Comparison of ENCODE assay signal across 8 mouse cellular contexts in genomic region chr9:90113151-90113550, GRCm38 (mm10). TPM values are rescaled to one million over a fixed set of nuclear protein-coding genes. Genes with fewer than 3 reads are reported as not detected.
A peak's percentile ranks its signal among the peaks of the same experiment; 100 is the strongest.
DNase-seq lines count a peak whose midpoint lies in the region; ATAC-seq and TF ChIP-seq lines count a peak whose summit lies in the region.

No protein-coding gene starts in this region.

- peak overlapping the region; percentile 95 for H3K9ac ChIP-seq in heart, adult 2 months (ENCODE audit: low read depth, low read length)
- peak overlapping the region; percentile 94 for H3K9ac ChIP-seq in forebrain, embryonic 16.5 days (replicated peaks; ENCODE audit: low read depth, low read length)
- peak overlapping the region; percentile 91 for H3K9ac ChIP-seq in liver, embryonic 15.5 days
- H3K9ac ChIP-seq in stomach, postnatal 0 days (ENCODE audit: low read length): peak overlapping the region; percentile 96

- TF ChIP-seq CTCF in heart, adult 2 months (IDR thresholded peaks at IDR 0.05): no peak
- no peak for TF ChIP-seq CTCF in E14TG2a.4 (conservative IDR thresholded peaks at IDR 0.05; ENCODE audit: low read length)
- no peak for TF ChIP-seq CTCF in stomach, postnatal 0 days (IDR thresholded peaks at IDR 0.05; ENCODE audit: low read depth)

- peak overlapping the region; percentile 99 for H3K4me3 ChIP-seq in heart, adult 2 months
- peak overlapping the region; percentile 94 for H3K4me3 ChIP-seq in E14TG2a.4 (replicated peaks; ENCODE audit: low read length)
- H3K4me3 ChIP-seq in forebrain, embryonic 16.5 days (replicated peaks; ENCODE audit: low read length): peak overlapping the region; percentile 95
- H3K4me3 ChIP-seq in liver, embryonic 15.5 days (replicated peaks): peak overlapping the region; percentile 79
- peak overlapping the region; percentile 97 for H3K4me3 ChIP-seq in stomach, postnatal 0 days (ENCODE audit: low read depth, low read length)

- H3K27me3 ChIP-seq in heart, adult 2 months (ENCODE audit: control insufficient read depth, insufficient read depth, low read length): no peaks in the 10 kb centered on the region
- H3K27me3 ChIP-seq in E14TG2a.4 (ENCODE audit: insufficient read depth, low read length): no peaks in the 10 kb centered on the region
- no peaks in the 10 kb centered on the region for H3K27me3 ChIP-seq in forebrain, embryonic 16.5 days (replicated peaks; ENCODE audit: control insufficient read depth, insufficient read depth, low read length)
- no peaks in the 10 kb centered on the region for H3K27me3 ChIP-seq in liver, embryonic 15.5 days
- no peaks in the 10 kb centered on the region for H3K27me3 ChIP-seq in stomach, postnatal 0 days (ENCODE audit: control insufficient read depth, insufficient read depth, low read length)

- peaks cover 9% of the 10 kb centered on the region for H3K79me2 ChIP-seq in heart, adult 2 months (replicated peaks; ENCODE audit: control insufficient read depth, insufficient read depth, low read length)

- H3K27ac ChIP-seq in heart, adult 2 months: peak overlapping the region; percentile 97
- peak overlapping the region; percentile 99 for H3K27ac ChIP-seq in forebrain, embryonic 16.5 days (ENCODE audit: low read length)
- peak overlapping the region; percentile 97 for H3K27ac ChIP-seq in liver, embryonic 15.5 days (replicated peaks)
- H3K27ac ChIP-seq in stomach, postnatal 0 days (replicated peaks): peak overlapping the region; percentile 100

- DNase-seq in heart, adult 2 months: no peak
- no peak for DNase-seq in heart, postnatal 4 days
- peak; percentile 34 for DNase-seq in stomach, postnatal 0 days (ENCODE audit: low spot score)
- DNase-seq in retina, embryonic 14.5 days (ENCODE audit: low spot score): no peak
- no peak for DNase-seq in spleen, postnatal 4 days (ENCODE audit: low spot score in 2 of 2)

- H3K36me3 ChIP-seq in heart, adult 2 months (ENCODE audit: control insufficient read depth, insufficient read depth, low read length): peaks cover 30% of the 10 kb centered on the region
- H3K36me3 ChIP-seq in E14TG2a.4 (ENCODE audit: insufficient read depth, low read length): peaks cover 21% of the 10 kb centered on the region
- peaks cover 3% of the 10 kb centered on the region; the same call in 1 of the 2 replicates for H3K36me3 ChIP-seq in forebrain, embryonic 16.5 days (ENCODE audit: control insufficient read depth, insufficient read depth)
- H3K36me3 ChIP-seq in liver, embryonic 15.5 days (replicated peaks): peaks cover 16% of the 10 kb centered on the region
- 0 out of 2 replicates have a peak, but pooled peaks cover 5% of the 10 kb centered on the region for H3K36me3 ChIP-seq in stomach, postnatal 0 days (ENCODE audit: control insufficient read depth, insufficient read depth, low read length)

- ATAC-seq in forebrain, embryonic 16.5 days: no peak
- ATAC-seq in liver, embryonic 15.5 days (ENCODE audit: insufficient read depth): 0 out of 2 replicates have a peak, but pooled peaks have one; percentile 12
- ATAC-seq in stomach, postnatal 0 days (ENCODE audit: low FRiP score, low TSS enrichment): no peak

- WGBS in heart, adult 2 months: under 1% methylated on average over 13 of the region's 13 CpGs
- 3% methylated on average over 13 of the region's 13 CpGs for WGBS in forebrain, embryonic 16.5 days
- WGBS in liver, embryonic 15.5 days (ENCODE audit: insufficient replicate concordance): under 1% methylated on average over 13 of the region's 13 CpGs
- under 1% methylated on average over 13 of the region's 13 CpGs for WGBS in stomach, postnatal 0 days

- peak overlapping the region; percentile 76 for H3K4me2 ChIP-seq in forebrain, embryonic 16.5 days (ENCODE audit: low read length)
- H3K4me2 ChIP-seq in liver, embryonic 15.5 days: peak overlapping the region; percentile 75
- H3K4me2 ChIP-seq in stomach, postnatal 0 days (replicated peaks; ENCODE audit: low read depth): peak overlapping the region; percentile 52

- H3K4me1 ChIP-seq in heart, adult 2 months (ENCODE audit: control insufficient read depth, insufficient read depth, low read length): peaks cover 9% of the 10 kb centered on the region
- H3K4me1 ChIP-seq in E14TG2a.4 (replicated peaks; ENCODE audit: low read depth, low read length): peaks cover 61% of the 10 kb centered on the region
- H3K4me1 ChIP-seq in forebrain, embryonic 16.5 days (replicated peaks; ENCODE audit: control insufficient read depth, insufficient read depth, low read length): peaks cover 28% of the 10 kb centered on the region
- peaks cover 48% of the 10 kb centered on the region for H3K4me1 ChIP-seq in liver, embryonic 15.5 days (replicated peaks)
- H3K4me1 ChIP-seq in stomach, postnatal 0 days (replicated peaks; ENCODE audit: control insufficient read depth, insufficient read depth): peaks cover 3% of the 10 kb centered on the region; the same call in 1 of the 2 replicates

- no peak for TF ChIP-seq EP300 in heart, adult 2 months (IDR thresholded peaks at IDR 0.05; ENCODE audit: insufficient read depth, low read depth, low read length)
- no peak for TF ChIP-seq EP300 in stomach, postnatal 0 days (optimal IDR thresholded peaks at IDR 0.05)

- intact Hi-C loops in heart, adult 2 months (cut with DNase I): loop anchor here (1.0 to 5.0 kb wide), 4 partner anchors 13 to 159 kb away; partner anchors contain the start of genes Adamts7 and Tbc1d2b

- no peaks in the 10 kb centered on the region for H3K9me3 ChIP-seq in E14TG2a.4 (ENCODE audit: low read length)
- no peaks in the 10 kb centered on the region for H3K9me3 ChIP-seq in forebrain, embryonic 16.5 days (ENCODE audit: control insufficient read depth, low read length)
- no peaks in the 10 kb centered on the region for H3K9me3 ChIP-seq in liver, embryonic 15.5 days (replicated peaks)
- no peaks in the 10 kb centered on the region for H3K9me3 ChIP-seq in stomach, postnatal 0 days (ENCODE audit: control insufficient read depth, low read length)

- no peak for TF ChIP-seq POLR2A in heart, adult 2 months (IDR thresholded peaks at IDR 0.05; ENCODE audit: insufficient read depth, low read depth, low read length)

RNA-seq across cellular contexts. Expression of gene Morf4l1, which starts 1.4 kb away (rescaled TPM):
- 100 to 1,000 TPM; 213 to 276 TPM for total RNA-seq in heart, adult 2 months (2021)
- 119 and 283 TPM in 2 replicates for polyA plus RNA-seq in heart, adult 2 months (2012; rRNA removed)
- 100 to 1,000 TPM; 325 to 333 TPM for total RNA-seq in heart, postnatal 4 days (2021)
- polyA plus RNA-seq in forebrain, embryonic 16.5 days (2015; fragmentation: Nextera tagmentation; extraction: Ambion mirVana): 520 and 524 TPM in 2 replicates
- polyA plus RNA-seq in liver, embryonic 15.5 days (2015; fragmentation: Nextera tagmentation; extraction: Ambion mirVana): 104 and 108 TPM in 2 replicates
- polyA plus RNA-seq in stomach, postnatal 0 days (2015; fragmentation: Nextera tagmentation; extraction: Ambion mirVana): 225 and 226 TPM in 2 replicates

RNA-seq across cellular contexts. Expression of gene Adamts7, which starts 49.7 kb away (rescaled TPM):
- 10 to 100 TPM; 11.8 to 14.5 TPM for total RNA-seq in heart, adult 2 months (2021)
- 36.3 and 56.3 TPM in 2 replicates for polyA plus RNA-seq in heart, adult 2 months (2012; rRNA removed)
- 10 to 100 TPM; 17.5 to 17.6 TPM for total RNA-seq in heart, postnatal 4 days (2021)
- 14.0 and 14.1 TPM in 2 replicates for polyA plus RNA-seq in forebrain, embryonic 16.5 days (2015; fragmentation: Nextera tagmentation; extraction: Ambion mirVana)
- 0.71 TPM in 2 replicates for polyA plus RNA-seq in liver, embryonic 15.5 days (2015; fragmentation: Nextera tagmentation; extraction: Ambion mirVana)
- 2.7 and 3.2 TPM in 2 replicates for polyA plus RNA-seq in stomach, postnatal 0 days (2015; fragmentation: Nextera tagmentation; extraction: Ambion mirVana)

RNA-seq across cellular contexts. Expression of gene Ctsh, which starts 59.2 kb away (rescaled TPM):
- total RNA-seq in heart, adult 2 months (2021): 10 to 100 TPM; 47.9 to 51.4 TPM
- polyA plus RNA-seq in heart, adult 2 months (2012; rRNA removed): 30.7 and 50.6 TPM in 2 replicates
- 10 to 100 TPM; 41.3 to 46.8 TPM for total RNA-seq in heart, postnatal 4 days (2021)
- 18.9 and 28.1 TPM in 2 replicates for polyA plus RNA-seq in forebrain, embryonic 16.5 days (2015; fragmentation: Nextera tagmentation; extraction: Ambion mirVana)
- 123 and 132 TPM in 2 replicates for polyA plus RNA-seq in liver, embryonic 15.5 days (2015; fragmentation: Nextera tagmentation; extraction: Ambion mirVana)
- 145 and 152 TPM in 2 replicates for polyA plus RNA-seq in stomach, postnatal 0 days (2015; fragmentation: Nextera tagmentation; extraction: Ambion mirVana)
